ENCODE assay signal across 9 mouse cellular contexts in genomic region chr7:98537967-98538573, GRCm38 (mm10). TPM values are rescaled to one million over a fixed set of nuclear protein-coding genes. Genes with fewer than 3 reads are reported as not detected.
DNase-seq lines count a peak whose midpoint lies in the region; ATAC-seq lines count a peak whose summit lies in the region.
"Had no signal": no experiment of that assay in that cellular context is flagged by ENCODE, and none has a peak within 500 bp of the region (broad histone marks: within the 10 kb centered on the region; RNA-seq: fewer than 3 reads in every experiment).

No protein-coding gene starts in this region.

- peak; percentile 96 for DNase-seq in heart, adult 11 months
- DNase-seq in heart, adult 8-10 months (ENCODE audit: low spot score), result no peak
- peak; percentile 11 for DNase-seq in thymus, postnatal 4 days
- no peak for DNase-seq in thymus, adult 18-20 months
- DNase-seq in mesoderm, embryonic 11.5 days (ENCODE audit: low read depth, low spot score), result peak; percentile 45
- DNase-seq in urinary bladder, postnatal 14 days (ENCODE audit: low spot score), result no peak
- DNase-seq in adipocyte (ENCODE audit: low spot score), result no peak
- DNase-seq: cerebellum, postnatal 36 days had no signal

- ATAC-seq in CD4-positive, CD25-positive, alpha-beta regulatory T cell, adult 4 months, result no peak

RNA-seq across cellular contexts. Expression of gene Lrrc32, which starts 49.0 kb away (rescaled TPM):
- 10 to 100 TPM in 3 of 4 experiments, 1 to 10 TPM in 1; 7.7 to 17.3 (median 12.2) TPM for total RNA-seq in heart, adult 8-10 months (2022)
- 10 to 100 TPM; 55.1 to 95.2 TPM for polyA plus RNA-seq in CD4-positive, CD25-positive, alpha-beta regulatory T cell, adult 4 months (2017; shearing (Covaris generic))

Comparison
In these comparisons a context has a peak if more than half of its experiments do, and no peak if none do; other contexts are left out.
1. DNase-seq: peak in heart, adult 11 months (single experiment), thymus, postnatal 4 days (single experiment) and mesoderm, embryonic 11.5 days (single experiment); none in heart, adult 8-10 months (single experiment), thymus, adult 18-20 months (0 of 2), urinary bladder, postnatal 14 days (single experiment) and adipocyte (single experiment).